Mouse (Mus musculus): ENCODE measurements around the gene Hic1. TPM values are rescaled to one million over a fixed set of nuclear protein-coding genes. Genes with fewer than 3 reads are reported as not detected.

Gene Hic1
- polyA plus RNA-seq, 1 experiment from 2014 or later = not detected

Other genes with a start within 250 kb of the Hic1 start
- gene Smg6, start 243.7 kb downstream of the Hic1 start, polyA plus RNA-seq (2018) = 9.2 to 19.0 TPM (median 10.1 TPM) in 3 replicates
- gene Srr, start 243.6 kb downstream of the Hic1 start, polyA plus RNA-seq (2018) = 7.6 to 19.2 TPM (median 9.3 TPM) in 3 replicates
- 11.7 to 19.4 TPM (median 13.3 TPM) in 3 replicates for gene Ovca2, start 9.3 kb upstream of the Hic1 start, polyA plus RNA-seq (2018)
- 3.0 to 14.0 TPM (median 8.4 TPM) in 3 replicates for gene Dph1, start 21.7 kb upstream of the Hic1 start, polyA plus RNA-seq (2018)
- gene Rtn4rl1, start 24.3 kb upstream of the Hic1 start, polyA plus RNA-seq (2018) = 0.72 to 0.94 TPM (median 0.83 TPM) in 3 replicates
- gene Rpa1, start 178.8 kb upstream of the Hic1 start, polyA plus RNA-seq (2018) = 37.9 to 93.2 TPM (median 39.5 TPM) in 3 replicates
- gene Smyd4, start 178.9 kb upstream of the Hic1 start, polyA plus RNA-seq (2018) = 3.6 to 6.3 TPM (median 5.0 TPM) in 3 replicates